Mouse (Mus musculus) ES-E14 (cell line): Measurements from ENCODE around the gene Spon1.

Source experiments
- CHD2 ChIP-seq: IDR thresholded peaks from 2 replicates; pipeline ENCODE4 v1.6.1; 2014; ENCODE audit warnings: mild to moderate bottlenecking, low read depth, low read length, inconsistent platforms
- MAFK ChIP-seq: IDR thresholded peaks from 2 replicates; pipeline ENCODE4 v1.6.1; 2014; ENCODE audit warnings: mild to moderate bottlenecking, low read depth, low read length, inconsistent platforms; ENCODE audit not compliant: insufficient read depth
- ZC3H11A ChIP-seq: IDR thresholded peaks from 2 replicates; pipeline ENCODE4 v1.6.1; 2012; ENCODE audit warnings: low read depth, mild to moderate bottlenecking, inconsistent platforms, low read length, borderline replicate concordance
- ZNF384 ChIP-seq: IDR thresholded peaks from 2 replicates; pipeline ENCODE4 v1.6.1; 2012; ENCODE audit warnings: low read depth, low read length, inconsistent platforms

GRCm38 (mm10) chr7:113797134-113797533 lies 31.3 kb downstream of the Spon1 start:
- TF ChIP-seq ZC3H11A (no peak), MAFK (no peak), ZNF384 (no peak), CHD2 (no peak)
